Mouse (Mus musculus) kidney, embryonic 16.5 days (tissue): ENCODE measurements around the gene Gnl1. TPM values are rescaled to one million over a fixed set of nuclear protein-coding genes. Genes with fewer than 3 reads are reported as not detected.
"Not testable (repeated sequence)": the region's sequence is repeated elsewhere in the genome, so short reads cannot be mapped to it uniquely, and the experiment has no call there.

Experiments used
- ATAC-seq: fragments of 200-750 bp; cut with Nextera tagmentation; 2 replicates; pipeline ENCODE4 v1.8.0; 2017; ENCODE audit warnings: moderate TSS enrichment; ENCODE audit not compliant: low FRiP score, low TSS enrichment
- H3K27ac ChIP-seq: fragments of 300-500 bp; sonication (generic); 2 replicates; pipeline ENCODE4 v1.5.1; 2014; ENCODE audit warnings: low read length
- H3K27me3 ChIP-seq: fragments of 300-500 bp; sonication (generic); 2 replicates; pipeline ENCODE4 v1.6.1; 2014; ENCODE audit warnings: low read length, control low read depth, mixed read lengths; ENCODE audit not compliant: insufficient read depth
- H3K36me3 ChIP-seq: fragments of 300-500 bp; sonication (generic); 2 replicates; pipeline ENCODE4 v1.6.1; 2014; ENCODE audit warnings: low read length, control low read depth, mixed read lengths; ENCODE audit not compliant: insufficient read depth
- H3K4me1 ChIP-seq: fragments of 300-500 bp; sonication (generic); 2 replicates; pipeline ENCODE4 v1.6.1; 2014; ENCODE audit warnings: low read length, control low read depth, mixed read lengths; ENCODE audit not compliant: insufficient read depth
- H3K4me2 ChIP-seq: fragments of 300-500 bp; sonication (generic); replicated peaks from 2 replicates; pipeline ENCODE4 v1.6.1; 2014; ENCODE audit warnings: low read depth, low read length
- H3K4me3 ChIP-seq: fragments of 300-500 bp; sonication (generic); 2 replicates; pipeline ENCODE4 v1.5.1; 2014; ENCODE audit warnings: mild to moderate bottlenecking, low read length
- H3K9ac ChIP-seq: fragments of 300-500 bp; sonication (generic); replicated peaks from 2 replicates; pipeline ENCODE4 v1.6.1; 2014; ENCODE audit warnings: low read length
- H3K9me3 ChIP-seq: fragments of 300-500 bp; sonication (generic); 2 replicates; pipeline ENCODE4 v1.6.1; 2016; ENCODE audit warnings: low read length, control low read depth
- WGBS: fragments of 180-500 bp; shearing (Covaris S2); extraction: QIAGEN DNeasy Blood & Tissue Kit; methylation state at CpG from one replicate; pipeline ENCODE4 v1.1.7; 2014; 5-methylcytosine and 5-hydroxymethylcytosine counted together
- polyA plus RNA-seq: library from polyadenylated mRNA; unstranded; fragments of >200 nt; fragmentation: Nextera tagmentation; extraction: Ambion mirVana; gene quantifications from 2 replicates; pipeline ENCODE4 v1.2.1, GENCODE M21; 2015

Gene Gnl1
- polyA plus RNA-seq: 55.7 and 57.8 TPM in 2 replicates

DNA sequence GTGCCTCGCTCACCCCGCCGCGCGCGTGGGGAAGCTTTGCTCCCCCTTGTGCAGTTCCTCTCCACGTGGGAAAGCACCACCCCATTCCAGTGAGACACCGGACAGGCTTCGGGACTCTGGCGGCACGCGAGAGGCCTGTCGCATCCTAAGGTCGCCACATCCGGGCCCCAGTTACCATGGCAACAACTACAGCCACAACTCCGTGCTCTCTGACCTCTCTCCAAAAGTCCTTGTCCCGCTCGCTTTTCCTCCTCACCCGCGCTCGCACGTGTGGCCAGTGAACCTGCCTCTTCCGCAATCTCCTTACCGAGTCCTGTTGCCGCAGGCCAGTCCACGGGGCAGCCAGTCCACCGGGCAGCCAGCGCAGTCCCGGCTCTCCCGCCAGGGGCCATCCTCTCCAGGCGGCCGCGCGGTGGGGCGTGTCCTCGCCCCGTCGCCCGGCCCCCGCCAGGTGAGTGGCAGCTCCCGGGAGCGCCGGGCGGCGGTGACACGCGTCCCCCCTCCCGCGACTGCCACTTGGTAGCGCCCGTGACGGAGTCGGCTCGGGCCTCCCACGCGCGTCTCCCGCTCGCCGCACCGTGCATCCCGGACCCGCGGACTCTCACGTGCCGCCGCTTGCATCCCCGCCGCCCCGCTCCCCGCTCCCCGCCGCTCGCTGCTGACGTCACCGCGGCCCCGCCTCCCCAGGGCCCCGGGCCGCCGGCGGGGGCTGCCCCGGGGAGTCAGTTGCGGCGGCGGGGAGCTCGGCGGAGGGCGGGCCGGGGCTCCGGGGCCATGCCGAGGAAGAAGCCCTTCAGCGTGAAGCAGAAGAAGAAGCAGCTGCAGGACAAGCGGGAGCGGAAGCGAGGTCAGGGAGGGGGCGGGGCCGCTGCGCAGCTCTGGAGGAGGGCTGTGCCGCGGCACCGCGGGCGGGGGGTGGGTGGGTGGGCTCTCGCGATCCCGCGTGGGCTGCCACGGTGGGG, at the start of gene Gnl1, which contains the start of gene Prr3:
Gnl1 (plus strand) TSS at position 451 of the 962 bp plus-strand sequence.
Prr3 (minus strand) TSS at position 836 of the 962 bp plus-strand sequence.
- WGBS: under 1% methylated on average over 73 of the region's 109 CpGs
- H3K4me2 ChIP-seq: peak within 1 kb of the TSS; percentile 69
- no peaks in the 10 kb centered on the region for H3K9me3 ChIP-seq
- H3K4me1 ChIP-seq: peaks cover 17% of the 10 kb centered on the region
- H3K27ac ChIP-seq: peak within 1 kb of the TSS; percentile 96
- H3K36me3 ChIP-seq: peaks cover 30% of the 10 kb centered on the region
- no peaks in the 10 kb centered on the region for H3K27me3 ChIP-seq
- peak; percentile 92 for ATAC-seq
- H3K9ac ChIP-seq: peak within 1 kb of the TSS; percentile 79
- peak within 1 kb of the TSS; percentile 73 for H3K4me3 ChIP-seq

DNA sequence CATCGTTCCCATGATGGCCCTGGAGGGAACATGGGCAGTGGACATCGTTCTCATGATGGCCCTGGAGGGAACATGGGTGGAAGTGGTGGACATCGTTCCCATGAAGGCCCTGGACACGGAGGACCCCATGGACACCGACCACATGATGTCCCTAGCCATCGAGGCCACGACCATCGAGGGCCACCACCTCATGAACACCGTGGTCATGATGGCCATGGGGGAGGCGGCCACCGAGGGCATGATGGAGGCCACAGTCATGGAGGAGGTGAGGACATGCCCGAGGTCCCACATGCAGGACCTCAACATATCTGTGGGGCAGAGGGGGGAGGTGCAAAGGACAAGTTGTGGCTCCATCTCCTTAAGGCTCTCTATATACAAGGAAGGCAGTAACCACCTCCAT, 49.0 kb upstream of the Gnl1 start:
- peaks cover 54% of the 10 kb centered on the region for H3K36me3 ChIP-seq
- 93% methylated on average over 12 of the region's 12 CpGs for WGBS
- no peak overlapping the region for H3K4me2 ChIP-seq
- H3K4me3 ChIP-seq: no peak overlapping the region
- H3K27me3 ChIP-seq: no peaks in the 10 kb centered on the region
- ATAC-seq: no peak
- H3K27ac ChIP-seq: no peak overlapping the region
- H3K9ac ChIP-seq: no peak overlapping the region
- H3K4me1 ChIP-seq: no peaks in the 10 kb centered on the region
- no peaks in the 10 kb centered on the region for H3K9me3 ChIP-seq

DNA sequence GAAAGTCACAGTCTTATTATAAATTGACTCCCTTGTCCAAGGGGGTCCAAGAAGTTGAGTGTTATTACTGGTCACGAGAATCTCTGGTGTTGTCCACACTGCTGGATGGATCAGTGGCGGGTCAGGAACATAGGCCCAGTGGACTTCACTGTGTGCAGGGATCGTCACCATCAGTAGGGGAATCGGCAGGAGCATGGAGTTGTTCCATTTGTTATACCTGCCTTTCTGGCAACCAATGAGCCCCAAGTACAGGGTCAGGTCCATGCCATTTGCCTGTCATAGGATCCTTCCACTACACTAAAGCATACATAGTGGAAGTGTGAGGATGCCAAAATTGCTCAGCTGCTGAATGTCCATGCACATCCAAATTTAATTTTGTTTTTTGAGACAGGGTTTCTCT, 47.0 kb upstream of the Gnl1 start:
- Histone ChIP-seq H3K4me3 (no peak overlapping the region), H3K4me1 (no peaks in the 10 kb centered on the region), H3K9ac (no peak overlapping the region), H3K36me3 (peaks cover 38% of the 10 kb centered on the region), H3K27me3 (no peaks in the 10 kb centered on the region), H3K4me2 (no peak overlapping the region), H3K27ac (no peak overlapping the region), H3K9me3 (no peaks in the 10 kb centered on the region)
- ATAC-seq: no peak
- WGBS: 83% methylated on average over 4 of the region's 4 CpGs

DNA sequence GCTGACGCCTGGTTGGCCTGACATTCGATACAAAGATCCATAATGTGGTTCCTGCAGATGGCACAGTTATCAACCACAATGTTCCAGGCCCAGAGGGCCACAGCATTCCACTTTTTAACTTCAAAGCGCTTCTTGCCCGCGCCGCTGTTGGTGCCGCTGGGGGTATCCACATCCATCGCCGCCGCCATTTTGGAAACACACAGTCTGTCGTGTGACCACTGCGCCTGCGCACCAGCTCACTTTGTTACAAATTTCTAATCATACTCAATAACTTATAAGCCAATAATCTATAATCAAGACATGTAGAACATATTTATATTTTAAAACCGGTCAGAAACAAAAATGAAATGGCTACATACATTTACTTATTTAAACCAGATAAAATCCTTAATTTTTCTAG, 43.9 kb upstream of the Gnl1 start:
- not testable (repeated sequence) for H3K4me1 ChIP-seq, H3K4me3 ChIP-seq, H3K9ac ChIP-seq, H3K9me3 ChIP-seq, H3K36me3 ChIP-seq, ATAC-seq, H3K27me3 ChIP-seq, H3K27ac ChIP-seq, H3K4me2 ChIP-seq
- WGBS: 82% methylated on average over 14 of the region's 14 CpGs

DNA sequence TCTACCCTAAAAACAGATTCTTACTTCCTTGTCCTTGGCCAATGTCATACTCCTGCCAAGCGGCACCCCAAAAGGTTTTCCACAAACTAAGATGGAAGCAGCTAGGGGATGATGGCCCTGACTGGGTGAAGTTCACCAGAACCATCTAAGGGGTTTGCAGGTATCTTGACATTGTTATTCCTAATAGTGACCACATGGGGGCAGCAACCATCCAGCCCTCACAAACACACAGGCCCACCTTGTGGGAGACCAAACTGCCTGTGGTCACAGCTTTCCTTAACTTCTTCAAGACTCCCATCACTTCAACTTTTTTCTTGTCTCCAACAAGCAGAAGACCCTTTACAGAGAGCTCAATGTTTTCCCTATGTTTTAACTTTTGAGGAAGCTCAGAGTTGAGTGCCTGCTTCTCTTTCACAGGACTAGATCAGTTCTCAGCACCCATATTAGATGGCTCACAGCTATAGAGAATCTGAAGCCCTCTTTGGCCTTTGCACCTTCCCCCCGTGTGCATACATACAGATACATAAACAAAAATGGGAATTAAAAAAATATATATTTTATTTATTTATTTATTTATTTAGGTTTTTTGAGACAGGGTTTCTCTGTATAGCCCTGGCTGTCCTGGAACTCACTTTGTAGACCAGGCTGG, 41.8 kb upstream of the Gnl1 start:
- peak; percentile 71; the same call in 1 of the 2 replicates for ATAC-seq
- 52% methylated on average over 2 of the region's 2 CpGs for WGBS
- no peak overlapping the region for H3K4me3 ChIP-seq

DNA sequence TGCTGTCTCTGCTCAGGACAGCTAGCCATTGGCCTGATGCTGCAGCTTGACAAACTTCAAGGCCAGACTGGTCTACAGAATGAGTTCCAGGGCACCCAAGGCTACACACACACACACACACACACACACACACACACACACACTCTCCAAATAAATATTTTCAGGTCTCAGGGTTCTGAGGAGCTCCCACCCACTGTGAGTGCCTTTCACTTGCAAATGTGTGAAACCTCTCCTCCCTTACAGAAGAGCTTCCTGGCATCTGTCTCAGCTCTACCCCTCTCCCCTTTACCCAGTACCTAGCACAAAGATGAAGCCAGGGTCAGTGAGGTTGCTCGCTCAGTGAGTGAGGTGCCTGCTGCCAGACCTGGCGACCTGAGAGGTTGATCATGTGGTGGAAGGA, 40.5 kb upstream of the Gnl1 start:
- ATAC-seq: no peak
- no peak overlapping the region for H3K9ac ChIP-seq
- no peaks in the 10 kb centered on the region for H3K36me3 ChIP-seq
- H3K9me3 ChIP-seq: no peaks in the 10 kb centered on the region
- WGBS: 53% methylated on average over 2 of the region's 2 CpGs
- H3K27ac ChIP-seq: no peak overlapping the region
- H3K4me3 ChIP-seq: no peak overlapping the region
- H3K4me1 ChIP-seq: no peaks in the 10 kb centered on the region
- no peaks in the 10 kb centered on the region for H3K27me3 ChIP-seq
- H3K4me2 ChIP-seq: no peak overlapping the region

More for the DNA sequence above, 41.8 kb upstream of the Gnl1 start:
- Histone ChIP-seq H3K9me3 (no peaks in the 10 kb centered on the region), H3K27me3 (no peaks in the 10 kb centered on the region), H3K9ac (no peak overlapping the region), H3K4me1 (no peaks in the 10 kb centered on the region), H3K27ac (no peak overlapping the region), H3K36me3 (no peaks in the 10 kb centered on the region), H3K4me2 (no peak overlapping the region)

DNA sequence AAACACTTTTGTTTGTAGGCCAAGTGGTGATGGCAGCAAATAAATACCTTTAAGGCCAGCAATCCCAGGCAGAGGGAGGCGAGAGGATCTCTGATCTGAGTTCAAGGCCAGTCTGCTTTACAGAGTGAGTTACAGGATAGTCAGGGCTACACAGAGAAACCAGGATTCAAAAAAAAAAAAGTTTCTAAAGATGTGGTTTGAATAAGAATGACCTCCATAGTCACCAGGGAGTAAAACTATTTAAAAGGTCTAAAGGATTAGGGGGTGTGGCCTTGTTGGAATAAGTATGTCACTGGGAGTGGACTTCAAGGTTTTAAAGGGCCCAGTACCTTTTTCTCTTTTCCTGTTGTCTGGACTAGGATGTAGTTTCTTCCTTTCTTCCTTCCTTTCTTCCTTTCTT, 39.7 kb upstream of the Gnl1 start:
- H3K4me3 ChIP-seq: no peak overlapping the region
- H3K4me2 ChIP-seq: no peak overlapping the region
- no peaks in the 10 kb centered on the region for H3K4me1 ChIP-seq
- 67% methylated on average over 1 of the region's 1 CpGs for WGBS
- no peaks in the 10 kb centered on the region for H3K36me3 ChIP-seq
- no peak overlapping the region for H3K27ac ChIP-seq
- no peak overlapping the region for H3K9ac ChIP-seq
- H3K27me3 ChIP-seq: no peaks in the 10 kb centered on the region
- ATAC-seq: no peak
- H3K9me3 ChIP-seq: no peaks in the 10 kb centered on the region

DNA sequence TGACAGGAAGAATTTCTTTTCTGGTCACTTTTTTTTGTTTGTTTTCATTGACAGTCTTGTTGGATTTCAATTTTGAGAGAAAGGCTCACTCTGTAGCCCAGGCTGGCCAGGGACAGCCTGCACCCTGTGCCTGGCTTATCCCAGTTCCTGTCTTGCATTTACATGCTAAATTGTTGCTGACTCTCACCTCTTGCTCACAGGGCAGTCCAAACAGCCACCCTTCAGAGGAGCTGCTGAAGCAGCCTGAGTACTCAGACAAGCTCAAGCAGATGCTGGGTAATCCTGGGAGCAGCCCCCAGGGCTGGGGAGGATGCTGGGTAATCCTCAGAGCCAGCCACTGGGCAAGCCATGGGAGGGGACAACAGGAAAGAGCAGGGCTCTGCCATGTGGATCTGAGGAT, 28.7 kb upstream of the Gnl1 start:
- H3K9me3 ChIP-seq, H3K27ac ChIP-seq, H3K4me3 ChIP-seq, H3K4me2 ChIP-seq, H3K9ac ChIP-seq, H3K27me3 ChIP-seq, ATAC-seq, H3K4me1 ChIP-seq, H3K36me3 ChIP-seq: not testable (repeated sequence)

DNA sequence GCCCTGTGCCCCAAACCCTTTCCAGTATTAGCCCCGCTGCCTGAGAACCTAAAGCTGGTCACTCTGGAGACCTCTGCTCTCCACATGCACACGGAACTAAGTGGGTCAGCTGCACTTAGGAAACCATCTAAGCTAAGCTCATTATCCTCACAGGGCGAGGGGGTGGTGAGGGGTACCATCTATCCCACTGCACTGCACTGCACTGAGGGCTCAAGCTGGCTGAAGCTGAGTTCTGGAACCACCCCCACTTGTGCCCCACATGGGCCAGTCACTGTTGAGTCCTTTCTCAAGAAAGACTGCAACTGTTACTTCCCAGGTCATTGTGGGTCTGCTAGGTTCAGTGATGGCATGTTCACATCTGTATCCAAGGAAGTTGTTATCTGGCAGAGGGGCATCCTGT, 27.1 kb upstream of the Gnl1 start:
- H3K4me2 ChIP-seq, H3K9me3 ChIP-seq, H3K27ac ChIP-seq, H3K4me3 ChIP-seq, H3K9ac ChIP-seq, H3K27me3 ChIP-seq, ATAC-seq, H3K4me1 ChIP-seq: not testable (repeated sequence)
- WGBS: 80% methylated on average over 2 of the region's 3 CpGs
- peaks cover 22% of the 10 kb centered on the region for H3K36me3 ChIP-seq

DNA sequence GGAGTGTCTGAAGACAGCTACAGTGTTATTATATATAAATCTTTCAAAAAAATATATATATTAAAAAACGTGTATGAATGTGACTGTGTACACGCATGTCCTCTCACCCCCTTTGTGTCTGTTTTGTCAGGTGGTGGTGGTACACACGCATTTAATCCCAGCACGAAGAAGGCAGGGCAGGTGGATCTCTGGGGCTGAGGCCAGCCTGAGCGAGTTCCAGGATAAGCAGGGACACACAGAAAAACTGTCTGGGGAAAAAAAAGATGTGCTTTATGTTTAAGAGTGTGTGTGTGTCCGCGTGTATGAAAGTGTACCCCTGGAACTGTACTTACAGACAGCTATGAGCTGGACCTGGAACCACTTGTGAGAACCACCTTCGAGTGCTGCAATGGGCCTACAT, 25.0 kb upstream of the Gnl1 start:
- Histone ChIP-seq H3K27ac (no peak overlapping the region), H3K4me1 (no peaks in the 10 kb centered on the region), H3K27me3 (no peaks in the 10 kb centered on the region), H3K9ac (no peak overlapping the region), H3K9me3 (no peaks in the 10 kb centered on the region), H3K36me3 (peaks cover 43% of the 10 kb centered on the region), H3K4me3 (no peak overlapping the region), H3K4me2 (no peak overlapping the region)
- ATAC-seq: no peak
- WGBS: 75% methylated on average over 8 of the region's 8 CpGs
